Mouse (Mus musculus) erythroid progenitor cell, adult 5-6 weeks (primary cell): ENCODE data around the gene Skint8. TPM values are rescaled to one million over a fixed set of nuclear protein-coding genes. Genes with fewer than 3 reads are reported as not detected.
A peak's percentile ranks its signal among the peaks of the same experiment; 100 is the strongest.
"Not testable (repeated sequence)": the region's sequence is repeated elsewhere in the genome, so short reads cannot be mapped to it uniquely, and the experiment has no call there.

Experiments used
- ATAC-seq: replicated peaks from 2 replicates; pipeline ENCODE4 v1.8.0; 2016; ENCODE audit warnings: moderate number of reproducible peaks, mild to moderate bottlenecking, moderate TSS enrichment, inconsistent platforms; ENCODE audit not compliant: poor library complexity, low FRiP score, severe bottlenecking
- total RNA-seq, 2 experiments: library from RNA; stranded (forward) in 1 of 2; stranded (reverse) in 1 of 2; fragments of 150-400 nt in 1 of 2; fragments of 186-747, 209-891 nt in 1 of 2; gene quantifications; 2 replicates each; pipeline versions ENCODE4 v1.2.3 to v1.2.4; 2015 to 2017; ENCODE audit warnings: low replicate concordance in 2 of 2

Gene Skint8
- total RNA-seq (2015; ENCODE audit: low replicate concordance) (not detected in 2 replicates), total RNA-seq (2017; ENCODE audit: low replicate concordance) (not detected in 2 replicates)

DNA sequence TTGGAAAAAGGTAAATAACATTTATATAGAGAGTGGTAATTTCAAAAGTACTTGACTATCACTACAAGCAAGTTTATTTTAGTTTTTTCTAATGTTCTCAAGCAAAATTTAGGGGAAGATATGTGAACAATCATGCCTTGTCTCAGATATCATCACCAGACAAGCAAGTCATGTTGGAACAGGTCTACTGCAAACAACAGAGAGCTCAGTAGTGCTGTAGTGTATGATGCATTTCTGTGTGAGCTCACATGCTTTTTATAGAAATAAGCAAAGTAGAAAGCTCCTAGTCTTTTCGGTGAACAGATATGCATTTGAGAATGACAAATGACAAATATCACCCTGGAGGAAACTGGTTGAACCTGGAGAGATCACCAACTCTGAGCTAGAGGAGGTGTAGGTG lies at the start of gene Skint8:
Gene Skint8 (plus strand): TSS at position 301 of the 400 bp plus-strand sequence.
- ATAC-seq = no peak

DNA sequence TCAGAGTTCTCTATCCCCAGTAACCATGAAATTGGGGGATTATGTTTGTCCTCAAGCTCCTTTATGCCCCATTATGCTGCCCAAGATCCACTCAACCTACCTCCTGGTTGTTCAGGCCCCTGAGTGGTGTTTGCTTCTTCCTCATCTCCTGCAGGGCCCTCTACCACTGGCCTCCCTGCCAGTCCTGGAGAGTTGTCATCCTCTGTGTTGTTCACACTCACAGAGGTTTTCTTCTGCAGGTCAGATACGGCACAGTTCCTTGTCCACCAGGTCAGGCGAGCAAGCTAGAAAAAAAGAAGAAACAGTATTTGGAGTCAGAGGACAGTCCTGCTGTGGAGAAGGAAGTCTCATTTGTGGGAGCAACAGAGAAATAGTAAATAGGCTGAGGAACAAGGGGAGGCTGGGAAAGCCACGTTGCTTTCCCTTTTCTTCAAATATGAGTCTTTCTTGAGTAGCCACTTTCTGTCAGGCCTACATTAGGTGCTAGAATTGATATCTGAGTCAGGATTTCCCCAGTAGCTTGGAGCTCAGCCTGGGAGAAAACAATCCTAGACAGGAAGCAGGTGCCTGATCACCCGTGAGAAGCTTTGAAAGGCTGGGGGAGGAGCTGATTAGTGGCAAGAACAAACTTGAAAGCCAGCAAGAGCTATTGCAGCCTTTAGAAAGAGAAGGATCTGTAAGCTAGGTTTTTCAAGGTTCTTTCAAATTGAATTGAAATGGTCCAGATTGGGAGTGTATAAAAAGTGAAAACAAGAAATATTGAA lies 38.9 kb upstream of the Skint8 start:
- ATAC-seq = no peak

DNA sequence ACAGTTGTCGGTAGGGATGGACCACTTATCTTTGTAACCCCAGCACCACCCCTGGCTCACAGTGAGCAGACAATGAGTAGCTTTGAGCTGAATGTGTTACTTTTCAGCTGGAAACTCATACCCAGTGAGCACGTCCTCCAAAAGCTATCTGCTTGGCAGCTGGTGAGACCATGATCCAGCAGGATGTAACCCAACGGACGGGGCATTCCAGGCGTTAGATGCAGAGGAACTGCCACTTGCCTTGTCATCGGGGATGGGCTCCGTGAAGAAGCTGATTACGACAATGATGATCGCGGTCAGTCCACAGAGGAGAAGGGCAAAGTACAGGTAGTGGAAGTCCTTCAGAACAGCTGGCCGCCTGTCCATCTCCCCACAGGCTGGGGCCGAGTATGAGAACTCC lies 35.6 kb upstream of the Skint8 start:
- ATAC-seq = no peak

DNA sequence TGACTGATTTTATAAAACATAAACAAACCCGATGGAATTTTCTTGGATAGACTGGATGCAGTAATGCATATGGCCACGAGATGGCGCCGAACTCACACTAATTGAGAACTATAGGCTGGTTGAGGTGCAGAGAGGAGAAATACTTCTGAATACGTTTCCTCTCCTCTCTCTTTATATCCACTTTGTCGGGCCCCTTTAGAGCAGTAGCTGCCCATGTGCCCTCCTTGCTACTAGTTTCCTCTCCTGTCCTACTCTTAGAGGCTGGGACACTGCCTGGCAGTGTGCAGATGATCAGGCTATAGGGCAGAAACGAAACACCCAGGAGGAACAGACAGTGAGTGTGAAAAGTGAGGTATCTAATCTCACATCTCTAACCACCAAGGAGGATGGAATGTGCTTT lies 33.2 kb upstream of the Skint8 start:
- ATAC-seq = peak; percentile 56; the same call in 1 of the 2 replicates

DNA sequence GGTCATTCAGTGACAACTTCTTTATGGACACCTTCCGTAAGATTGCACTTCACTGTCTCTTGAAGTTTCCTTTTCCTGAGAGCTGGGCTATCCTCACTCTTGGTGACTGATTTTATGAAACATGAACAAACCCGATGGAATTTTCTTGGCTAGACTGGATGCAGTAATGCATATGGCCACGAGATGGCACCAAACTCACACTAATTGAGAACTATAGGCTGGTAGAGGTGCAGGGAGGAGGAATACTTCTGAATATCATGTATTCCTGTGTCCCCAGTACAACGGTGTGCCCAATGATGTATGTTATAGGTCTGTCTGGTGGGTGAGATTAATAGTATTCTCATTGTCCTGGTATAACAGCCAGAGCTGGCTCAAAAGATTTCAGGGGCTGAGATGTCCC lies 32.6 kb upstream of the Skint8 start:
- ATAC-seq = 0 out of 2 replicates have a peak, but pooled peaks have one; percentile 46

DNA sequence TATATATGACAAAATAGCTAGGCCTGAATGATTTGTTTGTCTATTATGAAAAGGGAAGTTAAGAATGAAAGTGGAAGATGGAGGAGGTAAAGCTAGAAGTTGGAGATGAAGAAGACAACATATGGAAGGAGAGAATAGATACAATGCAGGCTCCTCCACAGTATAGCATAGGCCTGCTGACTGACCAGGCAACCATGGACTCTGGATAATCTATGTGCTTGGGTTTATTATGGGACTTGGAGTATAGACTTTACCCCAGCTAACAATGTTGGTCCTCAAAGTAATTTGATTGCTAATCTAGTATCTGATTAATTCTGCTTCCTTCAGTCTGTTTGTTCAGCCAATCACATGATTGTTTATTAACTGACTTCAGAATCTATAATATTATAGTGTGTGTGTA lies 27.1 kb upstream of the Skint8 start:
- ATAC-seq = no peak

DNA sequence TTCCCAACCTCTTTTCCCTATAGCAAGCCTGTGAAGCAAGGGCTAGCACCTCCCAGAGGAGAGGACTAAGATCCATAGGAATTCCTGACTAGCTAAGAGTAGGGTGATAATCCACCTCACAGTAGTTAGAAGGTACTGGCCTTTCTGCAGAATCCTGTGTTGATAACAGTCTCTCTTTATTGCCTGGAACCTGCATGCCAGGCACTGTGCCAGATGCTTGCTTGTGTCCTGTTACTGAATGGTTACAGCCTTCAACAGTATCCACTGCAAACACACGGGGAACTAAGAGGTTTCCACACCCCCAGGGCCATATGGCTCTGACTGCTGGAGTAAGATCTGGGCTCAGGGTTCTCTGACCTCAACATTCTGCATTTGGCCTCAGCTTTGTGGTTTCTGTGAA lies 21.4 kb upstream of the Skint8 start:
- ATAC-seq = no peak

DNA sequence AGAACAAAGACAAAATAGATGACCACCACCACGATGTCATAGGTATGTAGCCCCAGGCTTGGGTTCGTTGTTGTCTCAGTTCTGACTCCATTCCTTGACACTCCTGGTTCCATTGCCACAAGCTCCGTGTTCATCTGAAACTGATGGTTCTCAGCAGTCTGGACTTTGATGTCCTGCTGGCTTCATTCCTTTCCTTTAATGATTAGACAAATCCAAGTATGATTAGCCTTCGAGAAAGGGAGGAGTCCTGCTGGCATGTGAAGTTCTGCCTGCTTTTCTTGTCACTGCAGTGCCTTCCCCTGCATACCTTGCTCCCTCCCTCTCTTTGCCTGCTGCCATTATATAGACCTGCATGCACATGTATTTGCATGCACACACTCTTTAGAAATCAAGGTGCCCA lies 20.6 kb upstream of the Skint8 start:
- no peak for ATAC-seq

DNA sequence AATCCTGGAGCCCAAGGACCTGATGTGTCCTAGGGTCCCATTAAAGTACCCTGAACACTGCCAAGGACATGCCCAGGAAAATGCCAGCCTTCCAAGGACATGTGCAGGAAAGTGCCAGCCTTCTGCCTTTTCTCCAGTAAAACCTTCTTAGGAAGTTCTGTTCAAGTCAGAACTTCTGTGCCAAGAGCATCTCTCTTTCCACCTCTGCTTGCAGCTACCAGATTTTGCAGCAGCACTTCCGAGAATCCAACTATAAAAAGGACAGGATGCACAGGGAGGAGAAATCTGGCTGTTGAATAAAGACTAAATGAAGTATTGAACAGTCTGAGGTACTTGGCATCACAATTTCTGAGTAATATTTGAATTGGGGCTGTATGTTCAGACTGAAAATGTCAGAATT lies 18.7 kb upstream of the Skint8 start:
- not testable (repeated sequence) for ATAC-seq

DNA sequence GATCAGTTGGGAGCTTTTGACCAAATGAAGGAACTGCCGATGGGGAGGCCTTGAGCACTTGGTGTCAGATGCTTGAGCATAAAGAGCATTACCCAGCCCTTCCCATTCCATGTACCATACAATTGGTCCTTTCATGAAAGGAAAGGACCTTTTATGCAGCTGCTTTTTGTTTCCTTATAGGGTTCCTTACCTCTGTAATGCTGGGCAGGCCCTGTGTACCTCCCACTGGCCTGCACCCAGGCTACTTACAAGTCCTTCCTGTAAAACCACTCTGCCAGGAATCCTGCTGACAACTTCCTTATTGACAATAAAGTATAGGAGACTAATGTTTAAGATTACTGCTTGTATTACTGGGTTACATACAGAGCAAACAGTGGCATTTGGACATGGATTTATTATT lies 17.7 kb upstream of the Skint8 start:
- no peak for ATAC-seq

DNA sequence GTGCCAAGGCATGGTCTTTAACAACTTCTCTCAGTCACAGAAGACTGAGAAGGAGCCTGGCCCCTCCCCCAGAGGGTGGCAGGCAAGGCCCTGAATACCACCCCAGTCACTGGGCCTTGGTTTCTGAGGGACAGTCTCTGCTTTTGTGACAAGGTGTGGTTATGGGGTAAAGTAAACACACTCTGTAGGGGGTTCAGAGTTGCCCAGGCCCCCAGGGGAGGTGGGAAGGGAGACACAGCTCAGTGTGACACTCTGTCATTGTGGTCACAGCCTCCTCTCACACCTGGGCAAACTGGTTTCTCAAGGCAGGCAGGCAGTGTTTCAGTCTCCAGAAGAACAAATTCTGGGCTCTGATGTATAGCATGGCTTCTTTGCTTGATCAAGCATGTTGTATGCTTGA lies 16.4 kb upstream of the Skint8 start, which contains the start of gene Slc5a9:
Gene Slc5a9 (minus strand): TSS at position 144 of the 400 bp plus-strand sequence.
- no peak for ATAC-seq

DNA sequence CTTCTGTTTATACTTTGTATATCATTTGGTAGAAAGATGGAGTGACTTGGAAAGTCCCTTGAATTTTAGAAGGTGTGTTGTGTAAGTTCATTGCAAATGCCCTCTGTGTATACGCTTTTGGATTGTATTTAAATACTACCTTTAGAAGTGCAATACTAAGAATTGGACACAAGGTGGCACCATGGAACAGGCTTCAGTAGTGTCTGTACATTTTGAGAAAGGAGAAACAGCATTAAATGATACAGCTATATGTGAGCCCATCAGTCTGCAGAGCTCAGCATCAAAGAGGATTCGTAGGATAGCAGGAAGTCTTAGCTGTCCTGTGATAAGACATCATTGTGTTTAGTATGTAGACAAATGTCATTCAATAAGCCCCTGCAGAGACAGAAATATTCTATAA lies 11.3 kb upstream of the Skint8 start:
- ATAC-seq = no peak

DNA sequence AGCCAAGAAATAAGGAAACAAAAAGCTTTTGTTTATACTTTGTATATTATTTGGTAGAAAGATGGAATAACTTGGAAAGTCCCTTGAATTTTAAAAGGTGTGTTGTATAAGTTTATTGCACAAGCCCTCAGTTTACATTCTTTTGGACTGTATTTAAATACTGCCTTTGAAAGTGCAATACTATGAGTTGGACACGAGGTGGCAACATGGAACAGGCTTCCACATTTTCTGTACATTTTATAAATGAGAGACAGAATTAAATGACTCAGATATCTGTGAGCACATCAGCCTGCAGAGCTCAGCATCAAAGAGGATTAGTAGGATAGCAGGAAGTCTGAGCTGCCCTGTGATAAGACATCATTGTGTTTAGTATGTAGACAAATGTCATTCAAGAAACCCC lies 42.1 kb downstream of the Skint8 start:
- no peak for ATAC-seq

DNA sequence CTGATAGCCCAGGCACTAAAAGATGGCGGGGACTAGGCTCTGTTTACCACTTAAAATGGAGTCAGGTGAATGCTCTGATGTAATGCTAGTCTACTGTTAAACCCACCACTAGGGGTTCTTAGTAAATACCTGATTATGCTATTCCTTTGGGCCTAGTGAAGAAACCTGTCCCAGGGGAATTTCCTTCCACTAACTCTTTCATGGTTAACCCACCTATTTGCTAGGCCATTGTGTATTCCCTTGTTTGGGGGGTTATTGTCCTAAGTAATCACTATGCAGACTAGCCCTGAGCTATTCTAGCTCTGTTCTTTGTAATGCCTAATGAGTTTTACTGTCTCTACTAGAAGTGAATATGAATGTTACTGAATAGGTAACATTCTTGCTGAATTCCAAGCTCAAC lies 44.0 kb downstream of the Skint8 start:
- not testable (repeated sequence) for ATAC-seq

DNA sequence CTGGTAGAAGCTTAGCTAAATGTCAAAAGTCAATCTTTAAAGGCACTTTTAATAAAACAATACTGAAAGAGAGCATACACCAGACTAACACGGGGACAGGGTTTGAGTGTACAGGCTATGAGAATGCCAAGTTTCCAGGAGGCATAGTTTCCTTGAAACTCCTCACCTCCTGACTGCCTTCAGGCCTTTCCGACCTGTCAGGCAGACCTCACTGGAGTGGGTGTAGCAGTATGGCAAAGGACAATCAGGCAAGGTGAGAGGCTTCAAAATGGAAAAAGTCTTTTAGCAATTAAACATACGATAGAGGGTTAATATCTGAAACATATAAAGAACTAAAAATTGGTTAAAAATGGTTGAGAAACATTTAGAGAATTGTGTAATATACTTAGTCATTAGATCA lies 44.5 kb downstream of the Skint8 start:
- no peak for ATAC-seq

DNA sequence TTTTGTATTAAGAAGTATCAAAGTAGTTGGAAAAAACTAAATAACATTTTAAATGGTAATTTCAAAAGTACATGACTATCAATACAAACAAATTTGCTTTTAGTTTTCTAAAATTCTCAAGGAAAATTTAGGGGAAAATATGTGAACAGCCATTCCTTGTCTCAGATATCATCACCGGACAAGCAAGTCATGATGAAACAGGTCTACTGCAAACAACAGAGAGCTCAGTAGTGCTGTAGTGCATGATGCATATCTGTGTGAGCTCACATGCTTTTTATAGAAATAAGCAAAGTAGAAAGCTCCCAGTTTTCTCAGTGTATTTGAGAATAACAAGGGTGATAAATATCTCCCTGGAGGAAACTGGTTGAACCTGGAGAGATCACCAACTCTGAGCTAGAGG lies 53.4 kb downstream of the Skint8 start, which contains the start of gene Skint7:
Gene Skint7 (plus strand): TSS at position 301 of the 400 bp plus-strand sequence.
- ATAC-seq = no peak

Other genes with a start within 250 kb of the Skint8 start
- 1.4 and 8.0 TPM in 2 replicates for gene Spata6, start 199.4 kb upstream of the Skint8 start, total RNA-seq (2015; ENCODE audit: low replicate concordance)
- 5.1 and 10.8 TPM in 2 replicates for gene Spata6, start 199.4 kb upstream of the Skint8 start, total RNA-seq (2017; ENCODE audit: low replicate concordance)
- gene Slc5a9, start 16.5 kb upstream of the Skint8 start, total RNA-seq (2015; ENCODE audit: low replicate concordance) = not detected in 2 replicates
- gene Slc5a9, start 16.5 kb upstream of the Skint8 start, total RNA-seq (2017; ENCODE audit: low replicate concordance) = not detected in 2 replicates
- not detected in 2 replicates for gene Skint7, start 53.5 kb downstream of the Skint8 start, total RNA-seq (2015; ENCODE audit: low replicate concordance)
- gene Skint7, start 53.5 kb downstream of the Skint8 start, total RNA-seq (2017; ENCODE audit: low replicate concordance) = not detected in 2 replicates
- gene Skint1, start 86.9 kb downstream of the Skint8 start, total RNA-seq (2015; ENCODE audit: low replicate concordance) = not detected in 2 replicates
- gene Skint1, start 86.9 kb downstream of the Skint8 start, total RNA-seq (2017; ENCODE audit: low replicate concordance) = not detected in 2 replicates
- gene Skint4, start 152.6 kb downstream of the Skint8 start, total RNA-seq (2015; ENCODE audit: low replicate concordance) = not detected in 2 replicates
- gene Skint4, start 152.6 kb downstream of the Skint8 start, total RNA-seq (2017; ENCODE audit: low replicate concordance) = not detected in 2 replicates